Mouse (Mus musculus) left cerebral cortex, postnatal 10 days (tissue): ENCODE data around the gene Pola1. TPM values are rescaled to one million over a fixed set of nuclear protein-coding genes. Genes with fewer than 3 reads are reported as not detected.
"Not testable (repeated sequence)": the region's sequence is repeated elsewhere in the genome, so short reads cannot be mapped to it uniquely, and the experiment has no call there.

ENCODE experiments used
- DNase-seq, 2 experiments: peaks; one replicate each; pipeline ENCODE4 v3.0.0; 2021 to 2022; ENCODE audit warnings: low spot score in 2 of 2, mixed read lengths in 1 of 2; ENCODE audit errors: extremely low spot score in 1 of 2
- intact Hi-C: fragments of 180-260 bp; cut with DNase I; formaldehyde crosslinking; loops from one replicate; pipeline ENCODE4 v1.15.1; 2025
- total RNA-seq, 2 experiments: library from RNA; stranded (reverse); gene quantifications; 2 replicates each; pipeline ENCODE4 v1.2.3; 2021

The Pola1 gene
- total RNA-seq, 2 experiments from 2014 or later = 6.6 to 7.6 TPM

- intact Hi-C loops = no loop called here
- no peak for DNase-seq
These were observed 129.0 kb downstream of the Pola1 start for GRCm38 (mm10) chrX:93502865-93503353.

- intact Hi-C loops = no loop called here
- DNase-seq = no peak
These were observed 134.4 kb downstream of the Pola1 start for GRCm38 (mm10) chrX:93497597-93497996.

GRCm38 (mm10) chrX:93465711-93466110 lies 166.2 kb downstream of the Pola1 start:
- peak in 1 of 2 experiments; percentile 4 for DNase-seq
- intact Hi-C loops = loop anchor here (10.0 kb wide), 2 partner anchors 181 to 401 kb away; partner anchors contain the start of gene Arx

- no peak for DNase-seq
- intact Hi-C loops = loop anchor here (10.0 kb wide), 1 partner anchor 135 kb away; no protein-coding TSS in a partner anchor
These were observed 202.2 kb downstream of the Pola1 start for GRCm38 (mm10) chrX:93429738-93430260.

GRCm38 (mm10) chrX:93428956-93429737 lies 202.8 kb downstream of the Pola1 start:
- intact Hi-C loops = no loop called here
- DNase-seq = no peak

GRCm38 (mm10) chrX:93400871-93401270 lies 231.1 kb downstream of the Pola1 start:
- intact Hi-C loops = not testable (repeated sequence)

GRCm38 (mm10) chrX:93397089-93397488 lies 234.9 kb downstream of the Pola1 start:
- no peak for DNase-seq
- intact Hi-C loops = no loop called here

More at GRCm38 (mm10) chrX:93400871-93401270, 231.1 kb downstream of the Pola1 start:
- DNase-seq = not testable (repeated sequence)

GRCm38 (mm10) chrX:93377285-93377972 lies 254.5 kb downstream of the Pola1 start:
- intact Hi-C loops = no loop called here
- DNase-seq = no peak

- intact Hi-C loops = no loop called here
- no peak for DNase-seq
These were observed 258.5 kb downstream of the Pola1 start for GRCm38 (mm10) chrX:93373503-93373902.

GRCm38 (mm10) chrX:93369708-93370107 lies 262.2 kb downstream of the Pola1 start:
- DNase-seq = no peak
- intact Hi-C loops = no loop called here

GRCm38 (mm10) chrX:93368211-93368610 lies 263.7 kb downstream of the Pola1 start:
- no peak for DNase-seq
- intact Hi-C loops = no loop called here

- no peak for DNase-seq
- intact Hi-C loops = no loop called here
These were observed 310.6 kb downstream of the Pola1 start for GRCm38 (mm10) chrX:93321336-93321735.

- DNase-seq = no peak
- intact Hi-C loops = no loop called here
These were observed 312.0 kb downstream of the Pola1 start for GRCm38 (mm10) chrX:93319979-93320378.

GRCm38 (mm10) chrX:93317577-93317976 lies 314.4 kb downstream of the Pola1 start:
- intact Hi-C loops = no loop called here
- DNase-seq = no peak

GRCm38 (mm10) chrX:93305780-93306179 lies 326.2 kb downstream of the Pola1 start:
- intact Hi-C loops = no loop called here
- no peak for DNase-seq

- intact Hi-C loops = no loop called here
- no peak for DNase-seq
These were observed 330.2 kb downstream of the Pola1 start for GRCm38 (mm10) chrX:93301798-93302197.

GRCm38 (mm10) chrX:93300183-93300815 lies 331.7 kb downstream of the Pola1 start:
- DNase-seq = no peak
- intact Hi-C loops = no loop called here

- DNase-seq = no peak
- intact Hi-C loops = loop anchor here (5.0 to 10.0 kb wide), 3 partner anchors 135 to 585 kb away; no protein-coding TSS in a partner anchor
These were observed 332.2 kb downstream of the Pola1 start for GRCm38 (mm10) chrX:93299771-93300170.

GRCm38 (mm10) chrX:93299046-93299626 lies 332.8 kb downstream of the Pola1 start:
- intact Hi-C loops = loop anchor here (5.0 to 10.0 kb wide), 3 partner anchors 136 to 586 kb away; no protein-coding TSS in a partner anchor
- DNase-seq = peak in 1 of 2 experiments; percentile 21
